Mouse (Mus musculus) bone marrow macrophage, adult 2 months (primary cell): ENCODE data around the gene Efhd2.

ENCODE experiments used
- CTCF ChIP-seq: IDR thresholded peaks from 2 replicates; pipeline ENCODE4 v1.5.1; 2012; ENCODE audit warnings: low read depth, mild to moderate bottlenecking, low read length, moderate library complexity
- POLR2A ChIP-seq: IDR thresholded peaks from 2 replicates; pipeline ENCODE4 v1.6.1; 2012; ENCODE audit warnings: mild to moderate bottlenecking, low read depth, low read length, borderline replicate concordance

DNA sequence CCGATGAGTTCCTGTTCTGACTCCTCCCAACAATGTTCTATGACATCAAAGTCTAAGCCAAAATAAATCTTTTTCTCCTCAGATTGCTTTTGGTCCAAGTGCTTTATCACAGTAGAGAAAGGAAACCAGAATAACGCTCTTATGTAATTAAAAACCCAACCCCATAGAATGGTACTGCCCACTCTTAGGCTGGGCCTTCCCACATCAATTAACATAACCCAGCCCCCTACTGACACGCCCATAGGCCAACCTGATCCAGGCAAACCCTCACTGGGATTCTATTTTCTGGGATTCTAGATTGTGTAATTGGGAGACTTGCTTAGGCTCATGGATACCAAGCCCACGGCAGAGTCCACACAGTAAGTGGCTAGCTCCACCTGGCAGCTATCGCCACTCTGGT, 9.7 kb downstream of the Efhd2 start:
- TF ChIP-seq CTCF (no peak), POLR2A (no peak)
